Mouse (Mus musculus) spleen, adult 2 months (tissue): ENCODE results near the gene Vps54.

Source experiments
- CTCF ChIP-seq: fragments of 200-500 bp; IDR thresholded peaks from 2 replicates; pipeline ENCODE4 v1.5.1; 2011; ENCODE audit warnings: mild to moderate bottlenecking, inconsistent platforms; ENCODE audit not compliant: insufficient read depth, insufficient read length, insufficient replicate concordance; ENCODE audit errors: extremely low read depth
- POLR2A ChIP-seq: fragments of 200-500 bp; IDR thresholded peaks from 2 replicates; pipeline ENCODE4 v1.6.1; 2011; ENCODE audit warnings: low read depth, low read length, inconsistent platforms

GRCm38 (mm10) chr11:21224446-21224845, 14.6 kb upstream of the Vps54 start:
- TF ChIP-seq CTCF (no peak), POLR2A (no peak)
